Mouse (Mus musculus): ENCODE measurements around the gene Cnnm3. TPM values are rescaled to one million over a fixed set of nuclear protein-coding genes. Genes with fewer than 3 reads are reported as not detected.

Gene Cnnm3
- total and polyA plus RNA-seq, 2 experiments: 4.4 to 11.3 TPM

DNA sequence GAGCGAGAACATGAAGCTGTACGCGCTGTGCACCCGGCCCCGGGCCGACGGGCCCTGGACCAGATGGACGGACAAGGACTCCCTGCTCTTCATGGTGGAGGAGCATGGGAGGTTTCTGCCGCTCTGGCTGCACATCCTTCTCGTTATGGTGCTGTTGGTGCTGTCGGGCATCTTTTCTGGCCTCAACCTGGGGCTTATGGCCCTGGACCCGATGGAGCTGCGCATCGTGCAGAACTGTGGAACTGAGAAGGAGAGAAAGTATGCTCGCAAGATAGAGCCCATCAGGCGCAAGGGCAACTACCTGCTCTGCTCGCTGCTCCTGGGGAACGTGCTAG lies 39.6 kb upstream of the Cnnm3 start:
- Histone ChIP-seq H3K79me2 (ENCODE audit: control insufficient read depth, insufficient read depth, low read length) (no peaks in the 10 kb centered on the region), H3K4me3 (ENCODE audit: insufficient read depth, low read depth, low read length) (peak overlapping the region; percentile 66), H3K4me1 (ENCODE audit: control insufficient read depth, insufficient read depth, low read length) (peaks cover 36% of the 10 kb centered on the region), H3K9ac (ENCODE audit: low read depth, low read length) (peak overlapping the region; percentile 71), H3K27me3 (ENCODE audit: control insufficient read depth, insufficient read depth, low read length) (no peaks in the 10 kb centered on the region), H3K36me3 (ENCODE audit: control insufficient read depth, insufficient read depth, low read length) (no peaks in the 10 kb centered on the region), H3K27ac (replicated peaks; ENCODE audit: insufficient read depth, low read depth, low read length) (peak overlapping the region; percentile 1; the same call in 1 of the 2 replicates)
- no peak for DNase-seq (ENCODE audit: extremely low read depth, low read depth, low spot score)
- TF ChIP-seq POLR2A (IDR thresholded peaks at IDR 0.05; ENCODE audit: extremely low read depth, insufficient read depth, low read length) (no peak), CTCF (IDR thresholded peaks at IDR 0.05; ENCODE audit: low read depth, low read length) (no peak)
- WGBS: 25% methylated on average over 18 of the region's 18 CpGs

DNA sequence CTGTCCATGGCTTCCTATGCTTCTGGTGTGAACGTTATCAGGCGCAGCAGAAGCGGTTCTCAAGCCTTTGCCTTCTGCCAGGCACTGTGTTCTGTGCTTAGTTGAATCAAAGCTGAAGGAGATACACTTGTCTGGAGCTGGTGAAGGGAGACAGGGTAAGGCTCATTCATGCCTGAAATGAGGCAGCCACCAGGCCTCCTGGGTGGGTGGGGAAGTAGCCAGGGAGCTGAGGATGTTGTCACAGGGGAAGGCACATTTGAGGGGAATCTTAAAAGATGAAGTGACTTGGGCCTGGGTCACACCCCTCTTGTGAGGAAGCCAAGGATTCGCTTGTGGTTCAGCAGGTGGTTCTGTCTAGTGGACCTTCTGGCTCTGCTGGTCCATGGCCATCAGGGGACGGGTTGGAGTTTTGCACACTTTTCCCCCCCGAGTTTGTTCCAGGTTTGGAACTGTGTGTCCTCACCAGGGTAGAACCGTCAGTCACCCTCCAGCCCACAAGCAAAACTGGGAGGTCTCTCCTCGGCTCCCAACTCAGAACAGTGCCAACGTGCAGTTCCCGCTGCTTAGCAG lies 38.4 kb upstream of the Cnnm3 start:
- WGBS: 89% methylated on average over 10 of the region's 10 CpGs
- no peak for DNase-seq (ENCODE audit: extremely low read depth, low read depth, low spot score)
- Histone ChIP-seq H3K4me1 (ENCODE audit: control insufficient read depth, insufficient read depth, low read length) (peaks cover 41% of the 10 kb centered on the region), H3K36me3 (ENCODE audit: control insufficient read depth, insufficient read depth, low read length) (no peaks in the 10 kb centered on the region), H3K27ac (replicated peaks; ENCODE audit: insufficient read depth, low read depth, low read length) (no peak overlapping the region), H3K27me3 (ENCODE audit: control insufficient read depth, insufficient read depth, low read length) (no peaks in the 10 kb centered on the region), H3K9ac (ENCODE audit: low read depth, low read length) (no peak overlapping the region), H3K79me2 (ENCODE audit: control insufficient read depth, insufficient read depth, low read length) (no peaks in the 10 kb centered on the region), H3K4me3 (ENCODE audit: insufficient read depth, low read depth, low read length) (no peak overlapping the region)
- TF ChIP-seq CTCF (IDR thresholded peaks at IDR 0.05; ENCODE audit: low read depth, low read length): no peak
- TF ChIP-seq POLR2A (IDR thresholded peaks at IDR 0.05; ENCODE audit: extremely low read depth, insufficient read depth, low read length): 0 out of 2 replicates have a peak, but pooled peaks have one; percentile 5

DNA sequence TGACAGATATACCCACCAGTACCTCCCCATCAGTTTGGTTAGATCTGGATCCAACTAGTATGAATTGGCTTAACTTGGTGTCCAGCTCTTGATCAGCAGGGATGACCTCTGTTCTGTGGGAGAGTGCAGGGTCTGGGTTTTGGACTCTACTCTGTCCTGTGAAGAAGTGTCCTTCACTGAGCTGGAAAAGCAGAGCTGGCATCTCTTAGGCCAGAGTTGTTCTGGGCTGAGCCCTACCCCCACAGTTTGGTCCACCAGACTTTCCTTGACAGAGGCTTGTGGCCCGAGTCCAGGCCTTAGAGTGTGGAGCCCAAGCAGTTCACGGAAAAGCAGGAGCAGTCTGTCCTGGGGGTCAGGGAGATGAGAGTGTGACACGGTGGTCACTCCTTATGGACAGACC lies 37.0 kb upstream of the Cnnm3 start:
- TF ChIP-seq POLR2A (IDR thresholded peaks at IDR 0.05; ENCODE audit: extremely low read depth, insufficient read depth, low read length) (no peak), CTCF (IDR thresholded peaks at IDR 0.05; ENCODE audit: low read depth, low read length) (no peak)
- WGBS: 76% methylated on average over 3 of the region's 3 CpGs
- peak; percentile 68 for DNase-seq (ENCODE audit: extremely low read depth, low read depth, low spot score)
- Histone ChIP-seq H3K27me3 (ENCODE audit: control insufficient read depth, insufficient read depth, low read length) (no peaks in the 10 kb centered on the region), H3K9ac (ENCODE audit: low read depth, low read length) (no peak overlapping the region), H3K27ac (replicated peaks; ENCODE audit: insufficient read depth, low read depth, low read length) (no peak overlapping the region), H3K79me2 (ENCODE audit: control insufficient read depth, insufficient read depth, low read length) (no peaks in the 10 kb centered on the region), H3K4me3 (ENCODE audit: insufficient read depth, low read depth, low read length) (no peak overlapping the region), H3K36me3 (ENCODE audit: control insufficient read depth, insufficient read depth, low read length) (no peaks in the 10 kb centered on the region), H3K4me1 (ENCODE audit: control insufficient read depth, insufficient read depth, low read length) (peaks cover 41% of the 10 kb centered on the region)

DNA sequence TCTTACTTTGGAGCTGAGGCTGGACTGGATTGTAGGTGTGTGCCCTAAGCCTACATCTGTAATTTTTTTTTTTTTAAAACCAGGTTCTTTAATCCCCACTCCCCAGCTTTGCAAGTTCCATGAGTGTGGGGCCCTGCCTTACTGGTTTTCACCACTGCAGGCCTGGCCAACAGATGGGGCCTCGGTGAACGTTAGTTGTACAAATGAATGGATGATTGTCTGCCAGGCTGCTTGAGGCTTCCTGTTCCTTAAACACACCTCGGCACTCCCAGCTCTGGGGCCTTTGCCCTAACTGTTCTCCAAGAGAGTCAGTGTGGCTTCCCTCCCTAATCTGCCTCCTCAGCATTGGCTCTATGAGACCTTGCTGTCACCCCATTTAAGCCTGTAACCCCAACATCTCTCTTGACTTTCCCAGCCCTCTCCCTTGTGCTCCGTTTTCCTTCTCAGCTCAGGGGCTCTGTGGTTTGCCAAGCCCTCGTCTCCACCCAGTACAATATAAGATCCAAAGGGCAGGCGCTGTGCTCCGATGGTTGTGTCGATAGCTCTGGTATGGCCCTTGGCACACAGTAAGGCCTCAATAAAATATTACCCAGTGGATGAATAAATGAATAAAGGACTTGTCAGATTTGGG lies 36.1 kb upstream of the Cnnm3 start:
- H3K4me3 ChIP-seq (ENCODE audit: insufficient read depth, low read depth, low read length): no peak overlapping the region
- H3K79me2 ChIP-seq (ENCODE audit: control insufficient read depth, insufficient read depth, low read length): no peaks in the 10 kb centered on the region; the same call in 1 of the 2 replicates
- no peaks in the 10 kb centered on the region for H3K36me3 ChIP-seq (ENCODE audit: control insufficient read depth, insufficient read depth, low read length)
- H3K27ac ChIP-seq (replicated peaks; ENCODE audit: insufficient read depth, low read depth, low read length): 0 out of 2 replicates have a peak overlapping the region, but pooled peaks have one; percentile 20
- 22% methylated on average over 8 of the region's 8 CpGs for WGBS
- H3K27me3 ChIP-seq (ENCODE audit: control insufficient read depth, insufficient read depth, low read length): no peaks in the 10 kb centered on the region
- TF ChIP-seq CTCF (IDR thresholded peaks at IDR 0.05; ENCODE audit: low read depth, low read length) (no peak), POLR2A (IDR thresholded peaks at IDR 0.05; ENCODE audit: extremely low read depth, insufficient read depth, low read length) (no peak)
- H3K4me1 ChIP-seq (ENCODE audit: control insufficient read depth, insufficient read depth, low read length): peaks cover 34% of the 10 kb centered on the region
- no peak overlapping the region for H3K9ac ChIP-seq (ENCODE audit: low read depth, low read length)
- DNase-seq (ENCODE audit: extremely low read depth, low read depth, low spot score): peak; percentile 57

DNA sequence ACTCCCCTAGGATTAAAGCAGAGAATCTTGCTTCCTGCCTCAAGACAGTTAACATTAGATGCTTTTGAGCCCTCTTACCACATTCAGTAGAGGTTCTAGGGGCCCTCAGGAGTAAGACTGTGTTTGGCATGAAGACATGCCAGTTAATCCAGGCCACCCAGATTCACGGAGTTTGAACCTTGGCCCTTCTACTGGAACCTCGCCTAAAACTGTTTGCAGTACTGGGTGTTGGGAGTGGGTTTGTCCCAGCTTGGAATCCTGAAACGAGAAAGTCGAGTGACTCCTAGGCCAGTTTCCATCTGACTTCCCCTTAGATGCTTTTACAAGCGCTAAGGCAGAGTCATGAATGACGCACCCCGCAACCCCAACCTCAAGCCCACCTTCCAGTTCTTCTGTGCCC lies 35.2 kb upstream of the Cnnm3 start:
- DNase-seq (ENCODE audit: extremely low read depth, low read depth, low spot score): peak; percentile 82
- Histone ChIP-seq H3K27ac (replicated peaks; ENCODE audit: insufficient read depth, low read depth, low read length) (peak overlapping the region; percentile 14; the same call in 1 of the 2 replicates), H3K4me3 (ENCODE audit: insufficient read depth, low read depth, low read length) (no peak overlapping the region), H3K27me3 (ENCODE audit: control insufficient read depth, insufficient read depth, low read length) (no peaks in the 10 kb centered on the region), H3K79me2 (ENCODE audit: control insufficient read depth, insufficient read depth, low read length) (no peaks in the 10 kb centered on the region; the same call in 1 of the 2 replicates), H3K36me3 (ENCODE audit: control insufficient read depth, insufficient read depth, low read length) (no peaks in the 10 kb centered on the region), H3K4me1 (ENCODE audit: control insufficient read depth, insufficient read depth, low read length) (peaks cover 33% of the 10 kb centered on the region), H3K9ac (ENCODE audit: low read depth, low read length) (no peak overlapping the region)
- TF ChIP-seq CTCF (IDR thresholded peaks at IDR 0.05; ENCODE audit: low read depth, low read length): no peak
- no peak for TF ChIP-seq POLR2A (IDR thresholded peaks at IDR 0.05; ENCODE audit: extremely low read depth, insufficient read depth, low read length)
- WGBS: 52% methylated on average over 7 of the region's 7 CpGs

DNA sequence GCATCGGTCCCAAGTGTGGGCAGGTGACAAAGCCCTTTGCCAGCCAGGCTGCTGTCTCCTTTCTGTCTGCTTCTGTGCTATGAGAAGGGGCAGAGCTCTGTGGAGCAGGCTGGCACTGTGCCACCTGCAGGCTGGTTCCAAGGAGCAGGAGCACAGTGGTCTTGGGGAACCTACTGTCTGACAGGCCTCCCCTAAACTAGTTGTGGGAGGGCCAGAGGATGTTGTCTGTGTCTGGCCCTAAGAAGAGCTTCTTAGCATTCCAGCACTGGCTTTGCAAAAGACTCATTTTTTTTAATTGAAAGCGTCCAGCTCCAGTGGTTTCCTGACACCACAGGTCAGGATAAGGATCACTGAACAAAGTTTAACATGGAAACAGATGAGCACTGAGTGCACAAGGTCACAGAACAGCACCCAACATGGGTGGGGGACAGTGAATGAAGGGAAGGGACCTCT lies 33.3 kb upstream of the Cnnm3 start:
- peak; percentile 62 for DNase-seq (ENCODE audit: extremely low read depth, low read depth, low spot score)
- Histone ChIP-seq H3K27ac (replicated peaks; ENCODE audit: insufficient read depth, low read depth, low read length) (no peak overlapping the region), H3K27me3 (ENCODE audit: control insufficient read depth, insufficient read depth, low read length) (no peaks in the 10 kb centered on the region), H3K79me2 (ENCODE audit: control insufficient read depth, insufficient read depth, low read length) (no peaks in the 10 kb centered on the region; the same call in 1 of the 2 replicates), H3K9ac (ENCODE audit: low read depth, low read length) (no peak overlapping the region), H3K4me3 (ENCODE audit: insufficient read depth, low read depth, low read length) (no peak overlapping the region), H3K36me3 (ENCODE audit: control insufficient read depth, insufficient read depth, low read length) (no peaks in the 10 kb centered on the region), H3K4me1 (ENCODE audit: control insufficient read depth, insufficient read depth, low read length) (peaks cover 29% of the 10 kb centered on the region)
- TF ChIP-seq CTCF (IDR thresholded peaks at IDR 0.05; ENCODE audit: low read depth, low read length) (no peak), POLR2A (IDR thresholded peaks at IDR 0.05; ENCODE audit: extremely low read depth, insufficient read depth, low read length) (no peak)
- 36% methylated on average over 2 of the region's 2 CpGs for WGBS

Measured in liver, adult 2 months (tissue).